Mouse (Mus musculus) kidney, embryonic 16.5 days (tissue): ENCODE data around the gene Pkdrej. TPM values are rescaled to one million over a fixed set of nuclear protein-coding genes. Genes with fewer than 3 reads are reported as not detected.
"Not testable (repeated sequence)": the region's sequence is repeated elsewhere in the genome, so short reads cannot be mapped to it uniquely, and the experiment has no call there.

Experiments used
- ATAC-seq: fragments of 200-750 bp; cut with Nextera tagmentation; 2 replicates; pipeline ENCODE4 v1.8.0; 2017; ENCODE audit warnings: moderate TSS enrichment; ENCODE audit not compliant: low FRiP score, low TSS enrichment
- H3K27ac ChIP-seq: fragments of 300-500 bp; sonication (generic); 2 replicates; pipeline ENCODE4 v1.5.1; 2014; ENCODE audit warnings: low read length
- H3K27me3 ChIP-seq: fragments of 300-500 bp; sonication (generic); 2 replicates; pipeline ENCODE4 v1.6.1; 2014; ENCODE audit warnings: low read length, control low read depth, mixed read lengths; ENCODE audit not compliant: insufficient read depth
- H3K36me3 ChIP-seq: fragments of 300-500 bp; sonication (generic); 2 replicates; pipeline ENCODE4 v1.6.1; 2014; ENCODE audit warnings: low read length, control low read depth, mixed read lengths; ENCODE audit not compliant: insufficient read depth
- H3K4me1 ChIP-seq: fragments of 300-500 bp; sonication (generic); 2 replicates; pipeline ENCODE4 v1.6.1; 2014; ENCODE audit warnings: low read length, control low read depth, mixed read lengths; ENCODE audit not compliant: insufficient read depth
- H3K4me2 ChIP-seq: fragments of 300-500 bp; sonication (generic); replicated peaks from 2 replicates; pipeline ENCODE4 v1.6.1; 2014; ENCODE audit warnings: low read depth, low read length
- H3K4me3 ChIP-seq: fragments of 300-500 bp; sonication (generic); 2 replicates; pipeline ENCODE4 v1.5.1; 2014; ENCODE audit warnings: mild to moderate bottlenecking, low read length
- H3K9ac ChIP-seq: fragments of 300-500 bp; sonication (generic); replicated peaks from 2 replicates; pipeline ENCODE4 v1.6.1; 2014; ENCODE audit warnings: low read length
- H3K9me3 ChIP-seq: fragments of 300-500 bp; sonication (generic); 2 replicates; pipeline ENCODE4 v1.6.1; 2016; ENCODE audit warnings: low read length, control low read depth
- WGBS: fragments of 180-500 bp; shearing (Covaris S2); extraction: QIAGEN DNeasy Blood & Tissue Kit; methylation state at CpG from one replicate; pipeline ENCODE4 v1.1.7; 2014; 5-methylcytosine and 5-hydroxymethylcytosine counted together
- polyA plus RNA-seq: library from polyadenylated mRNA; unstranded; fragments of >200 nt; fragmentation: Nextera tagmentation; extraction: Ambion mirVana; gene quantifications from 2 replicates; pipeline ENCODE4 v1.2.1, GENCODE M21; 2015

Gene Pkdrej
- polyA plus RNA-seq, 1 experiment from 2014 or later = 0.11 TPM

DNA sequence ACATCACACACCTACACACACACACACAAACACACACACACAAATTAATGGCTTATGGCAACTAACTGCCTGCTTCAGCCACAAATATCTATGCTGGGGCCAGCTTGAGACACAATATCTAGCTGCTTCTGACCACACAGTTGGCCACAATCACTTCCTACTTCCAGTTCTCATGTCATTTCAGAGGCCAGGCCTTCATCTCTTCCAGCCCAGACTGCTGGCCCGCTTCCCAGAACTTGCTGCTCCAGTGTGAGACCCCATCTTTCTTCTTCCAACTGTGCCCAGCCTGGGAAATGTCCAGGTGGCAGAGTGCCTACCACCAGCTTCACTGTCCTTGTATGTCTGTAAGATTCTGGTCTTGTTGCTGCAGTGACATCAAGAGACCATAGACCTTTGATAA lies 28.7 kb downstream of the Pkdrej start:
- Histone ChIP-seq H3K27me3 (no peaks in the 10 kb centered on the region), H3K4me1 (peaks cover 4% of the 10 kb centered on the region), H3K27ac (no peak overlapping the region), H3K36me3 (no peaks in the 10 kb centered on the region), H3K4me2 (no peak overlapping the region), H3K4me3 (no peak overlapping the region), H3K9me3 (no peaks in the 10 kb centered on the region), H3K9ac (no peak overlapping the region)
- ATAC-seq = no peak
- 86% methylated on average over 1 of the region's 1 CpGs for WGBS

DNA sequence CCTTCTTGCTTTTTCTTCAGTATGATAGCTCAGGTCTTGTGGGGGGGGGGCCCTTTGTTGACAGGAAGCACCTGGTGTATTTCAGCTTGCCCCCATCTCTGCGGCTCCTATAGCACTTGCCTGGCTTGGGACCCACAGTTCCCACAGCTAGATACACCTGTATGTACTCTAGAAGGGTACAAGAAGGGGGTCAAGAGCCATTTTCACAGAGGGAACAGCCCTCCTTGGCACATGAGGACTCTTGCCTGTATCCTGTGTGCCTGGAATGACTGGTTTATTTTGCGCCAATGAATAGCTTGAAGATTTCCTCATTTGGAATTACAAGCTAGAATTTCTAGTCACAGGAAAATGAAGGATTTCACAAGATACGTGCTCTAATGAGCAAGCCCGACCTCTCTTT lies 30.1 kb downstream of the Pkdrej start:
- H3K4me1 ChIP-seq = peaks cover 4% of the 10 kb centered on the region
- no peak overlapping the region for H3K4me2 ChIP-seq
- no peaks in the 10 kb centered on the region for H3K36me3 ChIP-seq
- H3K4me3 ChIP-seq = no peak overlapping the region
- H3K9ac ChIP-seq = no peak overlapping the region
- H3K27me3 ChIP-seq = no peaks in the 10 kb centered on the region
- H3K9me3 ChIP-seq = no peaks in the 10 kb centered on the region
- 89% methylated on average over 4 of the region's 4 CpGs for WGBS
- no peak for ATAC-seq
- H3K27ac ChIP-seq = no peak overlapping the region

DNA sequence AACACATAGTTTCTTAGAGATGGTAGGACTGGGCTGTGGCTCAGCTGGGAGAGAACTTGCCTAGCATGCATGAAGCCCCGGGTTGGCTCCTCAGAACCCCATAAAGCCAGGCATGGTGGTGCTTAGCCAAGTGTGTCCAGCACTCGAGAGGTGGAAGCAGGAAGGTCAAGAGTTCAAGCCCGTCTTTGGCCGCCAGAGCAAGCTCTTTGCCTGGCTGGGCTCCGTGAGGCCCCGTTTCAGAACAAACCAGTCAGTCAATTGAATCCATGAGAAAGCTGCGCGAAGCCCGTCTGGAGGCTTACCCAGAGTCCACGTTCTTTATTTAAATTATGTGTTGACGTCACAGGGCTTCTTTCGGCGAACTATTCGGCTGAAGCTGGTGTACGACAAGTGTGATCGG lies 32.9 kb downstream of the Pkdrej start:
- Histone ChIP-seq H3K36me3 (no peaks in the 10 kb centered on the region), H3K27ac (no peak overlapping the region), H3K9me3 (no peaks in the 10 kb centered on the region), H3K27me3 (no peaks in the 10 kb centered on the region), H3K9ac (no peak overlapping the region), H3K4me3 (no peak overlapping the region), H3K4me2 (no peak overlapping the region), H3K4me1 (peaks cover 4% of the 10 kb centered on the region)
- no peak for ATAC-seq
- WGBS = 48% methylated on average over 16 of the region's 16 CpGs

- Histone ChIP-seq H3K27me3 (no peaks in the 10 kb centered on the region), H3K27ac (no peak overlapping the region), H3K9me3 (no peaks in the 10 kb centered on the region), H3K4me3 (no peak overlapping the region), H3K36me3 (no peaks in the 10 kb centered on the region), H3K4me2 (no peak overlapping the region), H3K4me1 (peaks cover 4% of the 10 kb centered on the region), H3K9ac (no peak overlapping the region)
- ATAC-seq = no peak
- WGBS = 90% methylated on average over 4 of the region's 4 CpGs
Measured at GRCm38 (mm10) chr15:85788051-85788450, 33.5 kb downstream of the Pkdrej start.

DNA sequence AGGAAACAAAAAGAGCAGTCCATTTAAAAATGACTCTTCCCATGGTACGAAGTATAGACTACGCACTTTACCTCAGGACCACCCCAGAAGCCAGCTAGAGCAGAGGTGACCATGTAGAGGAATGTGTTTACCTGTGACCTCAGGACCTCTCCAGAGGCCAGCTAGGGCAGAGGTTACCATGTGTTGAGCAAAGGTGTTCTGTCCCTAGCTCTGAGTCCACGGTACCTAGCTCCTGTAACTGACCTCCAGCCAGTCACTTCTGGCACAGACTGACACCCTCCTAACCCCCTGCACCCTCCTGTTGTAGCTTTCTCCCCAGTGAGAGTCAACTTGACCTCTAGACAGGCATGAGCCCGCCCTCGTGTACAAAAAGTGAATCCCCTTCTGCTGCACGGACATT lies 34.1 kb downstream of the Pkdrej start:
- H3K27ac ChIP-seq = no peak overlapping the region
- H3K4me3 ChIP-seq = no peak overlapping the region
- H3K27me3 ChIP-seq = no peaks in the 10 kb centered on the region
- WGBS = 92% methylated on average over 6 of the region's 6 CpGs
- H3K9me3 ChIP-seq = no peaks in the 10 kb centered on the region
- no peak overlapping the region for H3K9ac ChIP-seq
- no peaks in the 10 kb centered on the region for H3K36me3 ChIP-seq
- ATAC-seq = no peak
- no peak overlapping the region for H3K4me2 ChIP-seq
- H3K4me1 ChIP-seq = peaks cover 4% of the 10 kb centered on the region

GRCm38 (mm10) chr15:85786711-85787110 lies 34.8 kb downstream of the Pkdrej start:
- ATAC-seq = no peak
- Histone ChIP-seq H3K4me2 (no peak overlapping the region), H3K4me3 (no peak overlapping the region), H3K27me3 (no peaks in the 10 kb centered on the region), H3K27ac (no peak overlapping the region), H3K9me3 (no peaks in the 10 kb centered on the region), H3K9ac (no peak overlapping the region), H3K36me3 (no peaks in the 10 kb centered on the region), H3K4me1 (peaks cover 4% of the 10 kb centered on the region)
- 78% methylated on average over 5 of the region's 5 CpGs for WGBS

GRCm38 (mm10) chr15:85784341-85784740 lies 37.2 kb downstream of the Pkdrej start:
- no peak for ATAC-seq
- 91% methylated on average over 3 of the region's 3 CpGs for WGBS
- no peak overlapping the region for H3K9ac ChIP-seq

GRCm38 (mm10) chr15:85783146-85783545 lies 38.4 kb downstream of the Pkdrej start:
- 86% methylated on average over 4 of the region's 4 CpGs for WGBS

More at GRCm38 (mm10) chr15:85784341-85784740, 37.2 kb downstream of the Pkdrej start:
- no peak overlapping the region for H3K27ac ChIP-seq
- H3K4me3 ChIP-seq = no peak overlapping the region
- peaks cover 4% of the 10 kb centered on the region for H3K4me1 ChIP-seq
- no peaks in the 10 kb centered on the region for H3K27me3 ChIP-seq
- no peaks in the 10 kb centered on the region for H3K9me3 ChIP-seq
- no peak overlapping the region for H3K4me2 ChIP-seq
- H3K36me3 ChIP-seq = no peaks in the 10 kb centered on the region

GRCm38 (mm10) chr15:85778891-85779290 lies 42.6 kb downstream of the Pkdrej start:
- H3K4me3 ChIP-seq, H3K4me1 ChIP-seq, H3K27me3 ChIP-seq, ATAC-seq, H3K36me3 ChIP-seq, H3K27ac ChIP-seq, H3K4me2 ChIP-seq, H3K9me3 ChIP-seq, H3K9ac ChIP-seq: not testable (repeated sequence)
- 87% methylated on average over 6 of the region's 6 CpGs for WGBS

More at GRCm38 (mm10) chr15:85783146-85783545, 38.4 kb downstream of the Pkdrej start:
- Histone ChIP-seq H3K36me3 (no peaks in the 10 kb centered on the region), H3K9ac (no peak overlapping the region), H3K27me3 (no peaks in the 10 kb centered on the region), H3K4me1 (no peaks in the 10 kb centered on the region), H3K27ac (no peak overlapping the region), H3K9me3 (no peaks in the 10 kb centered on the region), H3K4me2 (no peak overlapping the region), H3K4me3 (no peak overlapping the region)
- no peak for ATAC-seq

- no peak for ATAC-seq
- Histone ChIP-seq H3K36me3 (no peaks in the 10 kb centered on the region), H3K27ac (no peak overlapping the region), H3K9ac (no peak overlapping the region), H3K27me3 (no peaks in the 10 kb centered on the region), H3K4me2 (no peak overlapping the region), H3K4me3 (no peak overlapping the region), H3K4me1 (no peaks in the 10 kb centered on the region), H3K9me3 (no peaks in the 10 kb centered on the region)
- WGBS = 87% methylated on average over 5 of the region's 5 CpGs
Measured at GRCm38 (mm10) chr15:85776771-85777170, 44.8 kb downstream of the Pkdrej start.
